Mouse (Mus musculus) forebrain, embryonic 16.5 days (tissue): ENCODE measurements around the gene Rtbdn. TPM values are rescaled to one million over a fixed set of nuclear protein-coding genes. Genes with fewer than 3 reads are reported as not detected.
A peak's percentile ranks its signal among the peaks of the same experiment; 100 is the strongest.

Experiments
- ATAC-seq: fragments of 200-750 bp; cut with Nextera tagmentation; 2 replicates; pipeline ENCODE4 v1.8.0; 2017; ENCODE audit warnings: mild to moderate bottlenecking, moderate library complexity
- H3K27ac ChIP-seq: fragments of 300-500 bp; sonication (generic); 2 replicates; pipeline ENCODE4 v1.5.1; 2014; ENCODE audit warnings: low read length, control low read depth
- H3K27me3 ChIP-seq: fragments of 300-500 bp; sonication (generic); replicated peaks from 2 replicates; pipeline ENCODE4 v1.6.1; 2014; ENCODE audit warnings: low read length; ENCODE audit not compliant: control insufficient read depth, insufficient read depth
- H3K36me3 ChIP-seq: fragments of 300-500 bp; sonication (generic); 2 replicates; pipeline ENCODE4 v1.6.1; 2014; ENCODE audit not compliant: control insufficient read depth, insufficient read depth
- H3K4me1 ChIP-seq: fragments of 300-500 bp; sonication (generic); replicated peaks from 2 replicates; pipeline ENCODE4 v1.6.1; 2014; ENCODE audit warnings: low read length; ENCODE audit not compliant: control insufficient read depth, insufficient read depth
- H3K4me2 ChIP-seq: fragments of 300-500 bp; sonication (generic); 2 replicates; pipeline ENCODE4 v1.6.1; 2014; ENCODE audit warnings: mild to moderate bottlenecking, low read length, control low read depth
- H3K4me3 ChIP-seq: fragments of 300-500 bp; sonication (generic); replicated peaks from 2 replicates; pipeline ENCODE4 v1.5.1; 2014; ENCODE audit warnings: mild to moderate bottlenecking, low read length, control low read depth
- H3K9ac ChIP-seq: fragments of 300-500 bp; sonication (generic); replicated peaks from 2 replicates; pipeline ENCODE4 v1.6.1; 2014; ENCODE audit warnings: low read depth, low read length, control low read depth
- H3K9me3 ChIP-seq: fragments of 300-500 bp; sonication (generic); 2 replicates; pipeline ENCODE4 v1.6.1; 2016; ENCODE audit warnings: low read length; ENCODE audit not compliant: control insufficient read depth
- WGBS: fragments of 180-500 bp; shearing (Covaris S2); extraction: QIAGEN DNeasy Blood & Tissue Kit; methylation state at CpG from one replicate; pipeline ENCODE4 v1.1.7; 2014; 5-methylcytosine and 5-hydroxymethylcytosine counted together
- polyA plus RNA-seq: library from polyadenylated mRNA; unstranded; fragments of >200 nt; fragmentation: Nextera tagmentation; extraction: Ambion mirVana; gene quantifications from 2 replicates; pipeline ENCODE4 v1.2.1, GENCODE M21; 2015

Rtbdn gene
- polyA plus RNA-seq, 1 experiment from 2014 or later: 2.4 TPM

GRCm38 (mm10) chr8:84934860-84935259, 11.9 kb upstream of the Rtbdn start:
- no peaks in the 10 kb centered on the region for H3K27me3 ChIP-seq
- WGBS: under 1% methylated on average over 15 of the region's 15 CpGs
- no peaks in the 10 kb centered on the region for H3K36me3 ChIP-seq
- no peak overlapping the region for H3K27ac ChIP-seq
- H3K9me3 ChIP-seq: no peaks in the 10 kb centered on the region
- H3K4me1 ChIP-seq: peaks cover 31% of the 10 kb centered on the region
- ATAC-seq: peak; percentile 58
- H3K4me3 ChIP-seq: peak overlapping the region; percentile 83
- H3K4me2 ChIP-seq: peak overlapping the region; percentile 85
- H3K9ac ChIP-seq: peak overlapping the region; percentile 93; the same call in 1 of the 2 replicates

- 14% methylated on average over 14 of the region's 14 CpGs for WGBS
- peak overlapping the region; percentile 24; the same call in 1 of the 2 replicates for H3K27ac ChIP-seq
- ATAC-seq: no peak
- H3K4me1 ChIP-seq: peaks cover 31% of the 10 kb centered on the region
- H3K9ac ChIP-seq: peak overlapping the region; percentile 93
- no peaks in the 10 kb centered on the region for H3K9me3 ChIP-seq
- peak overlapping the region; percentile 83 for H3K4me3 ChIP-seq
- no peaks in the 10 kb centered on the region for H3K36me3 ChIP-seq
- no peaks in the 10 kb centered on the region for H3K27me3 ChIP-seq
- H3K4me2 ChIP-seq: peak overlapping the region; percentile 85
Measured at GRCm38 (mm10) chr8:84935489-84935888, 11.3 kb upstream of the Rtbdn start.

- peaks cover 31% of the 10 kb centered on the region for H3K4me1 ChIP-seq
- H3K27me3 ChIP-seq: no peaks in the 10 kb centered on the region
- ATAC-seq: peak; percentile 44
- H3K27ac ChIP-seq: peak overlapping the region; percentile 87
- H3K4me2 ChIP-seq: peak overlapping the region; percentile 85
- H3K36me3 ChIP-seq: no peaks in the 10 kb centered on the region
- H3K9ac ChIP-seq: peak overlapping the region; percentile 93
- 11% methylated on average over 23 of the region's 23 CpGs for WGBS
- H3K4me3 ChIP-seq: peak overlapping the region; percentile 83
- H3K9me3 ChIP-seq: no peaks in the 10 kb centered on the region
Measured at GRCm38 (mm10) chr8:84936041-84936961, 10.5 kb upstream of the Rtbdn start.

GRCm38 (mm10) chr8:84936962-84937546, 9.7 kb upstream of the Rtbdn start, which contains the start of gene Mast1:
Mast1 (minus strand) TSS chr8:84937359.
- ATAC-seq: peak; percentile 73
- 0% methylated on average over 36 of the region's 50 CpGs for WGBS
- H3K36me3 ChIP-seq: no peaks in the 10 kb centered on the region

GRCm38 (mm10) chr8:84937620-84938485, 8.9 kb upstream of the Rtbdn start:
- Histone ChIP-seq H3K4me2 (peak overlapping the region; percentile 85), H3K27me3 (no peaks in the 10 kb centered on the region), H3K4me1 (peaks cover 31% of the 10 kb centered on the region), H3K36me3 (no peaks in the 10 kb centered on the region), H3K27ac (0 out of 2 replicates have a peak overlapping the region, but pooled peaks have one; percentile 30), H3K9ac (peak overlapping the region; percentile 35; the same call in 1 of the 2 replicates), H3K4me3 (peak overlapping the region; percentile 83), H3K9me3 (no peaks in the 10 kb centered on the region)
- 62% methylated on average over 13 of the region's 13 CpGs for WGBS
- ATAC-seq: no peak

More at GRCm38 (mm10) chr8:84936962-84937546, 9.7 kb upstream of the Rtbdn start, which contains the start of gene Mast1:
- H3K27ac ChIP-seq: peak within 1 kb of the TSS; percentile 87
- H3K4me2 ChIP-seq: peak within 1 kb of the TSS; percentile 85
- peak within 1 kb of the TSS; percentile 93 for H3K9ac ChIP-seq
- no peaks in the 10 kb centered on the region for H3K27me3 ChIP-seq
- no peaks in the 10 kb centered on the region for H3K9me3 ChIP-seq
- H3K4me1 ChIP-seq: peaks cover 31% of the 10 kb centered on the region
- H3K4me3 ChIP-seq: peak within 1 kb of the TSS; percentile 83

- 21% methylated on average over 4 of the region's 4 CpGs for WGBS
- Histone ChIP-seq H3K9ac (no peak overlapping the region), H3K27me3 (peaks cover 23% of the 10 kb centered on the region), H3K9me3 (no peaks in the 10 kb centered on the region), H3K4me3 (no peak overlapping the region), H3K27ac (no peak overlapping the region), H3K4me1 (peaks cover 26% of the 10 kb centered on the region), H3K4me2 (no peak overlapping the region; the same call in 1 of the 2 replicates), H3K36me3 (no peaks in the 10 kb centered on the region)
- ATAC-seq: no peak
Measured at GRCm38 (mm10) chr8:84943699-84944098, 3.1 kb upstream of the Rtbdn start.

- Histone ChIP-seq H3K27me3 (peaks cover 23% of the 10 kb centered on the region), H3K4me1 (peaks cover 26% of the 10 kb centered on the region), H3K36me3 (no peaks in the 10 kb centered on the region), H3K4me3 (peak overlapping the region; percentile 83), H3K9ac (no peak overlapping the region), H3K9me3 (no peaks in the 10 kb centered on the region), H3K4me2 (peak overlapping the region; percentile 87), H3K27ac (no peak overlapping the region)
- WGBS: 1% methylated on average over 26 of the region's 26 CpGs
- peak; percentile 16; the same call in 1 of the 2 replicates for ATAC-seq
Measured at GRCm38 (mm10) chr8:84944478-84945160, 2.2 kb upstream of the Rtbdn start.

- Histone ChIP-seq H3K27me3 (peaks cover 30% of the 10 kb centered on the region), H3K9ac (peak overlapping the region; percentile 83), H3K9me3 (no peaks in the 10 kb centered on the region), H3K4me1 (peaks cover 26% of the 10 kb centered on the region), H3K4me2 (peak overlapping the region; percentile 87), H3K4me3 (peak overlapping the region; percentile 83), H3K27ac (no peak overlapping the region), H3K36me3 (no peaks in the 10 kb centered on the region)
- WGBS: under 1% methylated on average over 11 of the region's 11 CpGs
- peak; percentile 51 for ATAC-seq
Measured at GRCm38 (mm10) chr8:84945235-84945632, 1.6 kb upstream of the Rtbdn start.
